Mouse (Mus musculus) lung, adult 2 months (tissue): ENCODE data around the gene Etfa.

ENCODE experiments used
- CTCF ChIP-seq: fragments of 200-500 bp; IDR thresholded peaks from 2 replicates; pipeline ENCODE4 v1.5.1; 2011; ENCODE audit warnings: mild to moderate bottlenecking, low read length, control low read depth; ENCODE audit not compliant: insufficient read depth
- POLR2A ChIP-seq: fragments of 200-500 bp; IDR thresholded peaks from 2 replicates; pipeline ENCODE4 v1.6.1; 2011; ENCODE audit warnings: low read depth, mild to moderate bottlenecking, control low read depth, low read length, borderline replicate concordance; ENCODE audit errors: extremely low read depth

- TF ChIP-seq CTCF (no peak), POLR2A (no peak)
Measured at GRCm38 (mm10) chr9:55543703-55544401, 31.8 kb upstream of the Etfa start.
